Mouse (Mus musculus): Measurements from ENCODE around the gene Per1.

GRCm38 (mm10) chr11:69156800-69157199, 61.8 kb downstream of the Per1 start, which contains the start of gene Alox12b:
- TF ChIP-seq POLR2A (IDR thresholded peaks at IDR 0.05; ENCODE audit: extremely low read depth, insufficient read depth, low read length) (no peak), CTCF (IDR thresholded peaks at IDR 0.05; ENCODE audit: extremely low read depth, insufficient read depth, low read length) (no peak)
